Mouse (Mus musculus) thymus, postnatal 10 days (tissue): ENCODE measurements at regions not wholly inside any gene's neighbourhood (a gene's known extent, or its start where the extent isn't known, plus 50 kb on each side); places are given as distances from the start of the nearest gene placed in this dataset.

Experiments
- DNase-seq, 2 experiments: peaks; one replicate each; pipeline ENCODE4 v3.0.0; 2021; ENCODE audit warnings: low spot score in 2 of 2

DNA sequence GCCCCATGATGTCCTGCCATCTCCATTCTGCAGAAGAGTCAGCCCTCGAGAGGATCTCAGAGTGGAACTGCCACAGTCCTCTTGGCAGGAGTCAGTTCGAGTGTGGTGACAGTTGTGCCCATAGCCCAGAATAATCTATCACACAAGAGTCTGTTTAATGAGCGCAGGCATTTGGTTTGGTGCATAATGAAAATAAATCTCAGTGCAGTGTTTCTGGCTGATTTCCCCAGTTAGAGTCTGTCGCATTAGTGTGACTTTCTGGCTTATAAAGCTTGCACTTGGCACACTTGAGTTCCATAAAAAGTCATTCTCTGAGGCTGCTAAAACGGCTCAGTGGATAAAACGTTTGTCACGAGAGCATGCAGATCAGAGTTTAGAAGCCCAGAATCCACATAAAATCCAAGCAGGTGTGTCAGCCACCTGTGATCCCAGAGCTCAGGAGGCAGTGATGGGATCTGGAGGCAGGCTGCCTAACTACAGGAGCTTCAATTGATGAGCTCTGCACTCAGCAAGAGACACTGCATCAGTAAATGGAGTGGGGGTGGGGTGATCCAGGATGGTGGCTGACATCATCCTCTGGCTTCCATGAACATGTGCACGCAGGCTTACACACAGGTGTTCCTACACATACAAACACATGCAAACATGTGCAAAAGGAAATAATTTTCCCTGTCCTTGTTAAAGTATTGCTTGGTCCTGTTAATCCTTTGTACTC, 578.5 kb downstream of the Plekhb2 start:
- no peak for DNase-seq

DNA sequence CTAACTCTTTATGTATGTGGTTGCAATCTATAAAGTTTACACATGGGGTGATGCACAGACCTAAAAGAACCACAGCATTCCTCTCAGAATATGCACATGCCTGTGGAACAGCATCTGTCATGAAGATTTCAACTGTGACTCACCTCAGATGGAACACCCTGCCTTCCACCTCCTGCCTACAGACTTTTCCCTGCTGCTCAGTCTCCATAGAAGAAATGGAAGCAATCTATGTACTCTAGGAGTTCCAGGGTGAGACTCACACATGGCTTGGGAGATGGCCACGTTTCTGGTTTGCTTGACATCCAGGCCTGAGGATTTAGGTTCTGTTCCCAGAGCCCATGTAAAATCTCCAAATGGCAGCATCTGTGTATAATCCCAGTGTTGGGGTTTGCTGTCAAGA, 579.7 kb downstream of the Plekhb2 start:
- DNase-seq: no peak

DNA sequence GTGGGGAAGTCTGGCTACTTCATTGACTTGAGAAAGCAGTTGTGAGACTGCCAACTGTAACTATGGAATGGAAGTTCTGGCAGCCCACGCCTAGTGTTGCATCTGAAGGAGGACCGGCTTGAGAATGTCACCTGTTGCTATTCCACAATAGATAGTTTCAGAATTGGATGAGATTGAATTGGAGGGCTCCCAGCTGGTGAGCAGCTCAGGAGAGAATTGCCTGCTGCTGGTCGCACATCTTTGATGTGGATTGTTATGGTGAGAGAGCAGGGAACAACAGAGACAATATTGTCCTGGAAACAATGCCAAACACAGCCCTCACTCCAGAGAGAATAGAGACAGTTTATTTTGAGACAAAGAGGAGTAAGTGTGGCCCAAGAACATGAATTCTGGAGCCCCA, 585.9 kb downstream of the Plekhb2 start:
- DNase-seq: no peak

DNA sequence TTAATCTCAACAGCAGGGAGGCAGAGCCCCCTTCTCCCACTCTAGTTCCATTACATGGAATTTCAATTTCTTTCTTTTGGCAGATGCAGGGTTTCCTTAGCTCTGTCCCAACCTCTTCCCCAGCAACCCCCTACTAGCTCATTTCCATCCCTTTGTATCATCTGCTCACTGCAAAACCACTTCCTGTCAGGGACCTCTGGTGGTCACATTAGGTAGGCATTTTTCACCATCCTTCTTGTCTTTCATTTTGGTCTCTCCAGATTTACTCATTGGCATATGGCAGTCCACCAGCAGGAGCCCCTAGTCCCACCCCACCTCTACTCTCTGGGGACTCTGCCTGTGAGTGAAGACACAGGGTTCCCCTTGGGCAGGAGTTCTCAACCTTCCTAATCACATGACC, 597.6 kb downstream of the Plekhb2 start:
- peak in 1 of 2 experiments; percentile 10 for DNase-seq

DNA sequence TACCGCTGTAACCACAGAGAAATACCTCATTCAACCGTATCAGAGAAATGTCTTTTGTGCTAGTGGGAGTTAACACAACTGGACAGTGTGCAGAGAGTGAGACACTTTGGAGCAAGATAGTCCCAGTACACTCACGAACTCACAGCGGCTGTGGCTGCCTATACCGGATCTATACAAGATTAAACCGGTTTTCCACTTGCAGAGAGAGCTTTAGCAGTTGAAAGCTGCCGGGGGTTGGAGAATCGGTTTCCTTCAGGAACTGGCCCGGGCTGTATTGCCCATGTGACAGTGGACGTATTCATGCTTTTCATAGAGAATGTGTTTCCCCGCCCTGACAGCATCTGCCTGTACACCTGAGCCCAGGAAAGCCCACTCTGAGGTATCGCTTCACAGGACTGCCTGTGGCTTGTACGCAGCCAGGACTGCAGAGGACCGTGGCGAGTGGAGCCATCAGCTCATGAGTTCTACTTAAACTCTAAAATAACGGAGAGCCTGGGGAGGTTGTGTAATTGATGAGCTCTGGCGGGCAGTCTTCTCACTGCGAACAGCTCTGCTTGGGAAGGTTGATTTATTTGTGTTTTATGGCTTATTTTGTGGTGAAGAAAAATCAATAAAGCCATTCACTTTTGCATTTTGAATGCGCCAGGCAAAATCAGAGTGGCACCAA, 602.8 kb downstream of the Plekhb2 start:
- no peak for DNase-seq

DNA sequence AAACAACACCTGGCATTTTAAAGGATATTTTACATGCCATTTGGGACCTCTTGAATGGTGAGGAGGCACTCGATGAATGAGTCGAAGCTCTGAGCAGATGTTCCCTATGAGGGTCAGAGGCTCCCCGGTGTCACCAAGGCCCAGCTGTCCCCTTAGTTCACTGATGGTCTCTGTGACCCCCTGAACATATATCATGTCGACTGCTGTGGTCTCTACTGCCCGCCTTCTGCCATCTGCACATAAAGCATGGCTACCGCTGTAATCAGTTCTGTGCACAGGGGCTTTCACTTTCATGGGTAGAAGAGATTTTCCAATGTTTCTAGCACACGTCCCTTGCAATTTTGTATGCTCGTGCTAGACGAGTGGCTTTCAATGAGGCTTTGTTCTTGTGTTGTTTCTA, 607.8 kb downstream of the Plekhb2 start:
- DNase-seq: no peak

DNA sequence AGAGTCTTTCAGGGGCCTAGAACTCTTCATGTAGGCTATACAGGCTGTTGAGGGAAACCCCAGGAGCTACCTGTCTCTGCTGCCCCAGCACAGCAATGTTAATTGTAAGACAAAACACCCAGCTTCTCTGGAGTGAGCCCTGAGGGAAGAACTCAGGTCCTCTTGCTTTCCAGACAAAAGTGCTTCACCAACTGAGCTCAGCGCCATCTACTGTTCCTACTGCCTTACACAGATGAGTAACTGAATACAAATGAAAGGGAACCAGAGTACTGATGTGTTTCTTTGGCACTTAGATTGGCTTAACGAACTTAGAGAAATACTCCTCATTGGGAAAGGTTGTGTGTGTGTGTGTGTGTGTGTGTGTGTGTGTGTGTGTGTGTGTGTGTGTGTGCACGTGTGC, 603.1 kb upstream of the Hs6st1 start:
- no peak for DNase-seq

DNA sequence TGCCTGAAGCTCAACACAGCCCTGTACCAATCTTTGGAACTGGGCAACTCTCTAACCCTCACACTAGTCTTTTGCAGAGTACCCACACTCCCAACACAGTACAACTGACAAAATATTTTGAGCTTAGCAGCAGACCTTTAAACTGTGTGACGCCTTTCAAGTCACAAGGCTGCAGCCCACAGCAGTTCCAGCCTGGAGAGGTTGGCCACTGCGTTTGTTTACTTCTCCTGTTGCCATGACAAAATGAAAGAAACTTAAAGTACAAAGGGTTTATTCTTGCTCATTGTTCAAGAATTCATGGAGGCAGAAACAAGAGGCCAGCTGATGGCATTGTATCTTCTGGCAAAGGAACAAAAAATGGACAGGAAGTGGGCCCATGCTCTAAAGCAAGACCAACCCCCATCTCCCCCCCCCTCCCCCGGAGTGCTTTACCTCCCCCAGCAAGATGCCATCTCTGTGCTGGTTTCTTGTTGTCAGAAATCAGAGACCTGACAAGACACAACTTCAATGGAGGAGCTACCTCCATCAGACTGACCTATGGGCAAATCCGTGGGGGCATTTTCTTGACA, 598.9 kb upstream of the Hs6st1 start:
- DNase-seq: no peak

DNA sequence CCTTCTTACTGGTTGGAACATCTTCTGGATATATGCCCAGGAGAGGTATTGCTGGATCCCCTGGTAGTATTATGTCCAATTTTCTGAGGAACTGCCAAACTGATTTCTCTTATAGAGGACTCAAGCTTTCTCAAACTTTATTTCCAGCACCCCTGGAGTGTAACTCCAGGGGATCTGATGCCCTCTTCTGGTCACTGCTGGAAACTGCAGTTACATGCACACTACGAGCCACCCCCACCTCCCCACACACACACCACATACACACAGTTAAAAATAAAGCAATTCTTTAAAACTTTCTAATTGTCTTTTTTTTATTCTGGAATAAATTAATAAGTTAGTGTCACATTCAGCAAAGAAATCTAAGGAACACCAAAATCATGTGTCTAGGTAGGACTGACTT, 589.9 kb upstream of the Hs6st1 start:
- peak in 1 of 2 experiments; percentile 26 for DNase-seq

DNA sequence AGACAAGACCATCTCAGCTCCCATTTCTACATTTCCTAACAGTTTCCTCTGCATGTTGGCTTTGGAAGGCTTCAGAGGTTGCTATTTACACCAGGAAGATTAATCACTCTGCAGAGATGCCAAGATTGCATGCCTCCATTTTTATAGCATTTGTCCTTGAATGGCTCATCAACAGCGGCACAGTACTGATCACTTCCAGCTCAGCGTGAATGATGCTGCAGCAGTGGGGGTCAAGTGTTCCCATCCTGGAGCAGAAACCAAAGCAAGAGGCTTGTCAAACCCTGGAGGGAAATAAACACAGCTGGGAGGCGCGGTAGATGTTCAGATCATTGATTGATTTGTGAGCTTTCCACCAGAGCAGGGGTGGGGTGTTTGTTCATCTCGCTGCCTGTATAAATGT, 572.2 kb upstream of the Hs6st1 start:
- no peak for DNase-seq

DNA sequence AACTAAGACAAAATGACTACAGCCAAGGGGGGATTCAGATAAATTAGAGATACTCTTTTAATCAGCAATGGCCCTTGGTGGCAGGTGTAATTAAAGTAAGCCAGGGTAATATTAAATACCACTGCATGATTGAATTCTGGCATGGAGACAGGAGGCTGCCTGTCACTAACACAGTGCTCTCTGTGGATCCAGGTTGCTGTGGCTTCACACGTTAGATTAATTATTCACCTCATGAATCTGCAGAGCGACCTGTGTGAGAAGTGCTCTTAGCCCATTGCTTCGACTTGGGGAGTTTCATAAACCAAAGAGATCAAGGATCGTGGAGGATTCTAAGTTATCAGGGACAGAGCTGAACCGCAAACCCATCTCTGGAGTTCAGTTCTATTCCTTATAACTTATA, 545.2 kb upstream of the Hs6st1 start:
- DNase-seq: no peak

DNA sequence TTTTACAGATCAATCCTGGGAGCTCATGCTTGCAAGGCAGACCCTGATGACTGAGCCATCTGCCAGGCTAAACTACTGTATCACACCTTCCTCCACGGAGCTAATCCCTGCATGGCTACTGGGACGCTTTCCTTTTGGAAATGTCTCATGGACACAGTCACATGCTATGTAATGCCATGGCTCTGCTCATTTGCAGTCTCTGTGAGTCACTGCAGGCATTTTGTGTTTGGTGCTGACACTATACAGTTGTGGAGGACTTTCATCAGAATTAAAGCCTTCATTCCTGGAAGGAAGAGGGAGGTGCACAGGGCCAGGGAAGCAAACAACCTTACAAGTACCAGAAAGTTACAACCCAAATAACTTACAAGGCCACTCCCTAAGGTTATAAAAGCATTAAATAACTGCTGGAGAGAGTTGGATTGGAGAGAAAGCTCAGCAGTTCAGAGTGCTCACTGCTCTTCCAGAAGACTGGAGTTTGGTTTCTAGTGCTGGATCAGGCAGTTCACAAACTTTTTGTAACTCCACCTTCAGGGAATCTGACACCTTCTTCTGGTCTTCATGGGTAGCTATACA, 544.3 kb upstream of the Hs6st1 start:
- DNase-seq: no peak

DNA sequence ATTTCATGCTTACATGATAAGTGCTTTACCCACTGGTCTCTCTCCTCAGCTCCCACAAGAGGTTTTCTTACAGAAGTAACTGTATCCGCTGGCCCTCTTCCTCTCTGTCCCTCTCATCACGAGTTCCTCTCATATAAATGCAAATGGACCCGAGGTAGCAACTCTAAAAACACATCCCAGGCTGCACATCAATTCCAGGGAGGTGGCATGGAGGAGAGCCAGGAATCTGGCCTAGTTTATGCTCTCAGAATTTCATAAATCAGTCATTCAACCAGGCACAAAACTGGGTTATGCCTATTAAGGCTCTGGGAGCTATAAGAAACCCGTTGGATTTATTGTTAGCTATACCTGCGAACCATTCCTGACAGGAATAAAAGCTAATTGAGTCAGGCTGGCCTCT, 543.4 kb upstream of the Hs6st1 start:
- DNase-seq: no peak

DNA sequence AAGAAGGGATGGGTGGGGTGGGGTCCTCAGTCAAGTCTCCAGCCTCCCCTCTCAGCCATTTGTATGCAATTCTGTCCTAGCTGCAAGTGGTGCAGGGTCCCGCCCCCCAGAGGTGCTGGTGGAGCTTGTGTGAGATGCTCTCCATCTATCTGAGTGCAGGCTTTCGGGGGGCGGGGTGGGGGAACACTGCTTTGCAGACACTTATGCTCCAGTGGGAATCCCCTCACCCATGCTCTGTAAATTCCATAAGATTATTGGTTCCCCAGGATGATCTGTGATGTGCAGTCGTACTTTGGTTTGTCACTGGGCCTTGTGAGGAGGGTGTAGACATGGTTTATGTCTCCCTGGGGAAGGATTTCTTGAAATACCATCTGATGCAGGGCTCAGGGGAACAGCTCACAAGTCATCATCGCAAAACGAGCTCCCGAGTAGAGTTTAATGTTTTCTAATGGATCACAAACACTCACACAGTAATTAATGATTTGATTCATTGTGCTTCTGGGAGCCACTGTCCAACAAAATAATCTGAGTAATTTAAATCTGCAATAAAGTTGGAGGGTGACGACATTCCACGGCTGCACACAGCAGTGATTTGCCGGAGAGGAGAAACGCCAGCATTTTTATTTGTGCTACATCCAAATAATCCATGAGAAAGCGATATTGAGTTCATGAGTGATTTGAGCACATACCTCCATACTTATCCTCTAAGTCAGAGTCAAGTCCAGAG, 540.3 kb upstream of the Hs6st1 start:
- no peak for DNase-seq

DNA sequence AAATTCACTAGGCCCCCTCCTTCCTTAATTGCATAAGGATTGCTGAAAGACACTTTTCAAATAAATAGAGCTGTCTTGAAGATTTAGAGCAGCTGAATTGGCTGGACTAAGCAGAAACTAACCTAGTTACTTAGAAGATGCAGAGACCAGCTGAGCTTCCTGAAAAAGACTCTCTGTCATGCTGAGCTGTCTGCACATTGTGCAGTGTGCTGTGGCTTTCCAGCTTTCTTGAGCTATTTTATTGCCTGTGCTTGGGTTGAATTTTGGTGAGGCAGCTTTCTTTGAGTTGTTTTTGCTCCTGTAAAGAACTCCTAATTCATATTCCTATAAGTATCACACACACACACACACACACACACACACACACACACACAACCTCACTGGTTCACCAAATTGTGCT, 532.7 kb upstream of the Hs6st1 start:
- no peak for DNase-seq

DNA sequence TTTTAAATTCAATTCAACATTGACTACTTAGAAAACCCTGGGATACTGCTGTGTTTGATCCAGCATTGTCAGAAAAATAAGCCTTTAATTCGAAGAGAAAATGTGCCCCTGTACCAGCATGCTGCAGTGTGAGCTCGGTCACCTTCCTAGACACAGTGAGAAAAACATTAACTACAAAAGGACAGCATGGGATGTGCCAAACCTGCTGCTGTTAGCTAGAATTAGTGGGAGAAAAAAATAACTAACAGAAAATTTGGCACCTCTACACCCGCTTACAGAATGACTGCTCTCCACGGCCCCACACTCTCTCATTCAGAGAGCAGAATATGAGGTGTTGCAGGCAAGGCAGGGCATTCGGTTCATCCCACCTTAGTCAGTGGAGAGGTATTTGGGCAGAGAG, 531.9 kb upstream of the Hs6st1 start:
- no peak for DNase-seq

DNA sequence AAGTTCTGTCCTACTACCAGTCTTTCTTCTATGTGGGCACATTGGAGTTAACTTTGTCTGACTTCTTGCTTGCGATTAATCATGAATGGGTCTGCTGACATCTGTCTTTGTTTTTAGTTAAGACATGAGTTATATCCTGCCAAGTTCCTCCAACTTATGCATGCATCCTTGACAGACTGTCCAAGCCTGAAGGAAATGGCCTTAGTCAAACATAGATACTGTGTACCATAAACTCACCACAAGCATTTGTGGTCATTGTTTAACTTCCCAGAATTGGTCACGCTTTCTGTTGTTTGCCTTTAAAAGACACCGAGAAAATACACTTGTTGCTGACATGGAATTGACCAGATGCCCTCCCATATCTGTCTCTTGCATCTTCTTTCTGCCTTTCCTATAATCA, 519.4 kb upstream of the Hs6st1 start:
- no peak for DNase-seq

DNA sequence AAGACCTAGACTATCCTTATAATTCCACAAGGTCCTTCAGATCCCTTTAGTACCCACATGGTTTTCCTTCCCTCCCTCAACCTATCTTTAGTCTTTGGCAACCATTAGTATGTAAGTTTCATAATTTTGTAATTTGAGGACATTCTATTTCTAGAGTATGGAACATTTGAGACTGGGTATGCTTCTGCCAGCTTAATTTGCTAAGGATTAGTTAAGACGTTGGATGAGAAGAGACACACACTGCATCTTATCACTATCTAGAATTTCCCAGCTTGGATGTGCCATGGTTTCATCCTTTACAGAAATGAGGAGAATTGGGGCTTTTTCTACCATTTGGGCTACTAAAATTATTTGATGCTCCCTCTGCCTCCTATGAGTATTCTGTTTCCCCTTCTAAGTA, 516.7 kb upstream of the Hs6st1 start:
- no peak for DNase-seq

DNA sequence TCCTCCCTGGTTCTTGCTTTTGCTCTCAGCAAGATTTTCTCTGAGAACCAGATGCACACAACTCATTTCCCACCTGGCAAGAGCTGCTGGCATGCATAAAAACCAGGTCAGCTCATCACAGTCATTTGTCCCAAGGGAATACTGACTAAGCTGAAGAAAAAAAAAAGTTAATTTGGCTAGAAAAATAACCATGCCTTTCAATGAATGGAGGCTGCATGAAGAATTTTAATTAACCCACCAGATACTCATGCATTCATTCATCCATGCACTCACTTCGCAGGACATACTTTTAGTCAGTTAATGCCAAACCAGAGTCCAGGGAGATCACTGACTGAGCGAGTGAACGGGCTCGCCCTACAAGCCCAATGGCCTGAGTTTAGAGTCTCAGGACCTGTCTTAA, 505.4 kb upstream of the Hs6st1 start:
- DNase-seq: no peak

DNA sequence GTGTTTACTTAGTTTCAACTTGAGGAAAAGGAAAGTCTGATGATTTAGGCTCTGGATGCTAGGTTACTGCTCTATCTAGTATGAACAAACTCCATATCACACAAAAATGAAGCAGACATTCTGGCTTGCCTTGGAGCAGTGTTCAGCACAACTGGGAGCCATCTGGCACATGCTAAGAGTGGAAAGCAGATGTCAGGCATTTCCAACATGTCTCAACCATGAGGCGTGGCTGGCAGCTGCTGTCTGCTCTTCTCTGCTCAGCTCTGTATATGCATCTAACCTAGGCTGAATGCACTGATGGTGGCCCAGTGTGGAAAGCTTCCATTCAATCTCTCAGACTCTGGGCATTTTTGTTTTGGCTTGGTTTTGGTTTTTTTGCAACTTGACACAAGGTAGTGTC, 493.0 kb upstream of the Hs6st1 start:
- no peak for DNase-seq

DNA sequence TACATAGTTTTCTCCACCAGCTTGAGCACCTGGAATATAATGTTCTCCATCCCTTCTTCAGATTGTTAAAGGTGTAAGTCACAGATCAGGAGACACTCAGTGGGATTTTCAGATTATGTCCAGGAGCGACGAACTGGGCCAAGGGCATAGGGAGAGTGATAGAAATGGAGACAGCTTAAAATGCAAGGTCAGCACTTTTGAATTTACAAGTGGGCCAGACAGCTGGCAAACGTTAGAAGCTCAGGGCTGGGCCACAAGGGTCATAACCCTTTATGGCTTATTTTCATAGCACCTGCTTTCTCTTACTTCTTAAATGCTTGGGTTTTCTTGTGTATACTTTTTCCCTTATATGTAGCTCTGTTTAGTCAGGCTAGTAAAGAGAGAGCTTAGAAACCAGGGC, 488.8 kb upstream of the Hs6st1 start:
- DNase-seq: no peak

DNA sequence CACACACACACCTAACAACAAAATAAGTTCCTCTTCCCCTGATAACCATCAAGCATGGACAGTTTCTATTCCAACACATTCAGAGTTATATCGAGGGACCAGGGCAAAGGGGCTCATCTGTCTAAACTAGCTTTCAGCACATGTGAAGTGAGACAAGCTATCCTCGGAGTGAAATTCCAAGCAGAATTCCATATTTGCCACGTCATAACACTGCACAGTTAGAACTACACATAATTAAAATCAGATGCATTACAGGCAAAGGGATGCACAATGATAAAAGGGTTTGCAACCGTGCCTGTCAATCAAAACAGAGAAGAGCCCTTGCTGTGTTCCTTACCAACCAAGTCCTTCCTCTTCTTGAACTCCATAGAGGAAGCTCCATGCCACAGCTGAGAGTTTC, 488.2 kb upstream of the Hs6st1 start:
- DNase-seq: no peak
